Mouse (Mus musculus) midbrain, embryonic 13.5 days (tissue): ENCODE data around the gene Anxa1. TPM values are rescaled to one million over a fixed set of nuclear protein-coding genes. Genes with fewer than 3 reads are reported as not detected.

ENCODE experiments used
- ATAC-seq: fragments of 200-750 bp; cut with Nextera tagmentation; 2 replicates; pipeline ENCODE4 v1.8.0; 2017; ENCODE audit warnings: mild to moderate bottlenecking, moderate TSS enrichment, moderate library complexity
- H3K27ac ChIP-seq: fragments of 300-500 bp; sonication (generic); 2 replicates; pipeline ENCODE4 v1.5.1; 2015; ENCODE audit warnings: inconsistent platforms, mild to moderate bottlenecking, moderate library complexity
- H3K27me3 ChIP-seq: fragments of 300-500 bp; sonication (generic); 2 replicates; pipeline ENCODE4 v1.6.1; 2015; ENCODE audit warnings: mild to moderate bottlenecking, inconsistent platforms
- H3K36me3 ChIP-seq: fragments of 300-500 bp; sonication (generic); 2 replicates; pipeline ENCODE4 v1.6.1; 2015; ENCODE audit warnings: mild to moderate bottlenecking, inconsistent platforms
- H3K4me1 ChIP-seq: fragments of 300-500 bp; sonication (generic); replicated peaks from 2 replicates; pipeline ENCODE4 v1.6.1; 2015; ENCODE audit warnings: inconsistent platforms
- H3K4me2 ChIP-seq: fragments of 300-500 bp; sonication (generic); replicated peaks from 2 replicates; pipeline ENCODE4 v1.6.1; 2015; ENCODE audit warnings: moderate library complexity, mild to moderate bottlenecking, inconsistent platforms
- H3K4me3 ChIP-seq: fragments of 300-500 bp; sonication (generic); replicated peaks from 2 replicates; pipeline ENCODE4 v1.5.1; 2015; ENCODE audit warnings: mild to moderate bottlenecking, inconsistent platforms
- H3K9ac ChIP-seq: fragments of 300-500 bp; sonication (generic); replicated peaks from 2 replicates; pipeline ENCODE4 v1.6.1; 2015; ENCODE audit warnings: mild to moderate bottlenecking, inconsistent platforms
- H3K9me3 ChIP-seq: fragments of 300-500 bp; sonication (generic); 2 replicates; pipeline ENCODE4 v1.6.1; 2016; ENCODE audit warnings: mild to moderate bottlenecking, inconsistent platforms
- WGBS: fragments of 180-500 bp; shearing (Covaris S2); methylation state at CpG from one replicate; pipeline ENCODE4 v1.1.7; 2015; 5-methylcytosine and 5-hydroxymethylcytosine counted together
- polyA plus RNA-seq: library from polyadenylated mRNA; unstranded; fragments of >200 nt; fragmentation: Nextera tagmentation; extraction: Ambion mirVana; gene quantifications from 2 replicates; pipeline ENCODE4 v1.2.1, GENCODE M21; 2015

Anxa1 gene
- polyA plus RNA-seq, result 3.0 and 5.6 TPM in 2 replicates

DNA sequence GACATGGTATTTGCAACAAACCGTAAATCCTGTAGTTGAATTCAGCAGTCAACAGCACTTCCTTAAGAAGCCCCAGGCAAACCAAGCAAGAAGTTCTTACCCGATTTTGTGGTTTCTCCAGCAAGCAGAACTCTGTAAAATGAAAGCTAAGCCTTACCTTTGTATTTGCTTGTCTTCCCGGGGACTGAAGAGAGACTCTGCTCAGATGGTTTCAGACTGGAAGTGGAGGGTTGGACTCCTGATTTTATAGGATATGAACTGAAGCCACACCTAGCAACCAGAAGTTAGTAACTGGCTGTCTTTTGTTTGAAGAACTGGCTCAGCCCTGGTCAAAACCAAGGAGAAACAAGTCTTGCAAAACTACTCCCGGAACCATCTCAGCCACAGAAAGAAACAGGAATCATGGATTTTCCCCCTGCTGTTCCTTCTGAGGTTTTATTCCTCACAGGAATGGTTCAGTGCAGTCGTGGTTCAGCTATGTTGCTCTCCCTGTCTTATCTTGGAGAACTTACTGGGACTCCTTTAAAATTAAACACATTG lies at the start of gene Anxa1:
Gene Anxa1 (minus strand): TSS at position 490 of the 540 bp plus-strand sequence.
- no peak within 1 kb of the TSS for H3K4me2 ChIP-seq
- H3K9ac ChIP-seq, result no peak within 1 kb of the TSS
- H3K27me3 ChIP-seq, result no peaks in the 10 kb centered on the region
- WGBS, result 76% methylated on average over 5 of the region's 5 CpGs
- no peaks in the 10 kb centered on the region for H3K36me3 ChIP-seq
- no peak within 1 kb of the TSS for H3K4me3 ChIP-seq
- H3K27ac ChIP-seq, result no peak within 1 kb of the TSS
- 0 out of 2 replicates have a peak, but pooled peaks cover 3% of the 10 kb centered on the region for H3K9me3 ChIP-seq
- no peak for ATAC-seq
- H3K4me1 ChIP-seq, result no peaks in the 10 kb centered on the region

DNA sequence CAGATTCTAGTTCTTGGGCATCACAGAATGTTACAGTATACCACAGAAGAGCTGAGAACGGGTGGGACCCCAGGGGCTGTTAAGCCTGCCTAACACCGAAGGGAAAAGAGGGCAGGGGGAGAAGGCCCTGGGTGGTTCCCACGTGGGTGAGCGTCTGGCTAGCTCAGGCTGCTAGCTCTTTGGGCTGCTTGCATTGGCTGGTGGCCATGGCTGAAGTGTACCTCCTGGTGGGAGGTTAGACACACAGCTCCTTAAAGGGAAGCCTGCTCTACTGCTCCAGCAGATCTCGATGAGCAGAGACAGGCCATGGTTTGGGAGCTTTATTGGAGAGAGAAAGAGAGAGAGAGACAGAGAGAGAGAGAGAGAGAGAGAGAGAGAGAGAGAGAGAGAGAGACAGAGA lies 46.3 kb upstream of the Anxa1 start:
- Histone ChIP-seq H3K4me1 (no peaks in the 10 kb centered on the region), H3K27me3 (no peaks in the 10 kb centered on the region), H3K9me3 (no peaks in the 10 kb centered on the region), H3K27ac (no peak overlapping the region), H3K36me3 (no peaks in the 10 kb centered on the region), H3K4me3 (no peak overlapping the region), H3K9ac (no peak overlapping the region), H3K4me2 (no peak overlapping the region)
- 58% methylated on average over 5 of the region's 5 CpGs for WGBS
- ATAC-seq, result no peak

DNA sequence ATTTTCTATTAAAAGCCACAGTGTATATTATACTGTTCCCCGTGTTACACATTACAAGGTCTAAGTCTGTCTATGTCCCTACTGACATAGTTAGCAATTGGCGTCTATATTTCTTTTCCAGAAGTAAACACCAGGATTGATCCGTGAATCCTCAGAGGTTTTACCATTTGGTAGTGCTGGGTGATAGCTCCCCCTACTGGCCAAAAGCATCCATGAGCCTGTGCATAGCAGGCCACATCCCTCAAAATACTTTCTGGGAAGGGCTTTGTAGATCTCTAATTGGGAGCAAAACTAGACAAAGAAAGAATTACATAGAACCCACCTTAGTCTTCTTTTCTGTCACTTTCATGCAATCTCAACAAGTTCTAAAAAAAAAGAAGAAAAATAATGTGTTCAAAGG lies 43.8 kb upstream of the Anxa1 start:
- H3K4me3 ChIP-seq, result no peak overlapping the region
- H3K4me2 ChIP-seq, result no peak overlapping the region
- H3K9ac ChIP-seq, result no peak overlapping the region
- H3K27me3 ChIP-seq, result no peaks in the 10 kb centered on the region
- 15% methylated on average over 3 of the region's 3 CpGs for WGBS
- H3K36me3 ChIP-seq, result no peaks in the 10 kb centered on the region
- no peaks in the 10 kb centered on the region for H3K9me3 ChIP-seq
- no peak overlapping the region for H3K27ac ChIP-seq
- no peak for ATAC-seq
- no peaks in the 10 kb centered on the region for H3K4me1 ChIP-seq

- H3K27ac ChIP-seq, result no peak overlapping the region
- ATAC-seq, result no peak
- H3K9ac ChIP-seq, result no peak overlapping the region
- WGBS, result 87% methylated on average over 5 of the region's 5 CpGs
- no peaks in the 10 kb centered on the region for H3K27me3 ChIP-seq
- H3K9me3 ChIP-seq, result no peaks in the 10 kb centered on the region
- no peaks in the 10 kb centered on the region for H3K4me1 ChIP-seq
- no peak overlapping the region for H3K4me3 ChIP-seq
- no peaks in the 10 kb centered on the region for H3K36me3 ChIP-seq
- H3K4me2 ChIP-seq, result no peak overlapping the region
Observed at GRCm38 (mm10) chr19:20433966-20434365, 43.2 kb upstream of the Anxa1 start.

DNA sequence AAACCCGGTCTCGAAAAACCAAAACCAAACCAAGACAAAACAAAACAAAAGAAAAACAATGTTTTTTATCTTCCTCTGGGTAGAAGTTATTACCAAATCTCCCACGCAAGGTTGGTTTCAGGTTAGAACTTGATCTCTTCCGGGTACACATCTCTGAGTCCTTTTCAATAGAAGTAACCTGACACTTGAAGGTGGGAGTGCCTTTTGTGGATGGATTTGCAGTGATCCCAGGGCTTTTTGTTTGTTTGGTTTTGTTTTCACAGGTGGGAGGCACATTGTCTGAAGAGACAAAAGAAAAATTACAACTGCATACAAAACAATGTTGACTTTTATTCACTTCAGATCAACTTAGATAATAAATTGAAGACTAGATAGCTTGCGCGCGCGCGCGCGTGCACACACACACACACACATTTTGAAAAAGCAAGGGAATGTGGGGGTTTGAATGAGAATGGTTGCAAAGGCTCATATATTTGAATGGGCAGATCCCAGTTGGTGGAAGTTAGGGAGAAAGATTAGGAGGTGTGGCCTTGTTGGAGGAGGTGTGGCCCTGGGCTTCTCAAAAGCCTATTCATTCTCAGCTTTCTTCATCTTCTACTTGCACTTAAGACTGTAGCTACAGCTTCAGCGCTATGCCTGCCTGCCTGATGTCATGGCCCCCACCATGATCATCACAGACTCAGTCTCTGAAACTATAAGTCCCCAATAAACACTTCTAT lies 35.9 kb upstream of the Anxa1 start:
- WGBS, result 60% methylated on average over 12 of the region's 12 CpGs
- no peaks in the 10 kb centered on the region for H3K36me3 ChIP-seq
- no peak overlapping the region for H3K27ac ChIP-seq
- H3K27me3 ChIP-seq, result no peaks in the 10 kb centered on the region
- no peak overlapping the region for H3K4me2 ChIP-seq
- no peak for ATAC-seq
- H3K9ac ChIP-seq, result no peak overlapping the region
- H3K4me1 ChIP-seq, result no peaks in the 10 kb centered on the region
- no peaks in the 10 kb centered on the region for H3K9me3 ChIP-seq
- H3K4me3 ChIP-seq, result no peak overlapping the region

GRCm38 (mm10) chr19:20411276-20411675 lies 20.5 kb upstream of the Anxa1 start:
- H3K4me1 ChIP-seq, result no peaks in the 10 kb centered on the region
- no peak for ATAC-seq
- WGBS, result 78% methylated on average over 3 of the region's 3 CpGs

DNA sequence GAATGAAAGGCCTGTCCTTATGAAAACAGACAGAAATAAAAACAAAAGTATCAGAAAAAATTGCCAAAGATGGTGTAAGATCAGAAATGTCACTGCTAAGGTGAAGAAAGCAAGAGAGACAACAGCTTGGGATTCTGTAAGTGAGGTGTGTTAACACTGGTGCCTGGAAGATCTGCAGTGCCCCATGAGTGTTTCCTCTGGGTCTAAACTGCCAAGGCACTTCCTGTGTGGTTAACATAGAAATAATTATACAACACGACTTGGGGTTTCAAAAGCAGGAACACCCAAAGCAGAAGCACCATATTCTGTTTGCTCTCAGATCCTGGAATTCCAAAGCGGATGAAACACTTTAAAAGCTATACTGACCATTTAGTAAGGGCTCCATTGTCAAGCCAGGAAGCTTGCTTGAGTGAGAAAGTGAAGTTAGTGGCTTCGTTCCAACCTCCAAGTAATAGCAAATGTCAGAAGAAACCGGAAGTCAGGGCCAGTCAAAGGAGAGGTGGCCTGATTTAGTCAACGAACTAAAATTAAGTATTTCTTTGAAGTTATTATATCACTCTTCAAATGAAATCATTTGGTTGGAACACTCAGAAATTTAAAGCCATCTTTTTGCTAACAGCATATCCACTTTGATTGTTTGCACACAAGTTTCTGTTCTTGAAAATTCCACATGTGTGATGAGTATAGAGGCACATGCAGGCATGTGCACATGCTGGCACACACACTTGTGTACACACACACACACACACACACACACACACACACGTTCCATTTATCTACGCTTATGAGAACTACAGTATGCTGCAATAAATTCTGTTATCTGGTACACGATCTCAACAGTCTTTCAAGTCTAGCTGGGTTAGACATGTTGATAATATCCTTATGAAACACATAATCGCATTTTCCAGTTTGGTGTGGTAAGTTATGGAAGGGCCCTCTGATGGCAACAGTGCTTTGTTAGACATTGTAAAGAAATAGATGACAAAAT lies 19.1 kb upstream of the Anxa1 start:
- Histone ChIP-seq H3K4me3 (no peak overlapping the region), H3K4me2 (no peak overlapping the region), H3K9me3 (no peaks in the 10 kb centered on the region), H3K9ac (no peak overlapping the region), H3K27ac (no peak overlapping the region), H3K27me3 (no peaks in the 10 kb centered on the region), H3K36me3 (no peaks in the 10 kb centered on the region), H3K4me1 (no peaks in the 10 kb centered on the region)
- WGBS, result 85% methylated on average over 9 of the region's 9 CpGs
- no peak for ATAC-seq

More at GRCm38 (mm10) chr19:20411276-20411675, 20.5 kb upstream of the Anxa1 start:
- Histone ChIP-seq H3K9me3 (no peaks in the 10 kb centered on the region), H3K4me2 (no peak overlapping the region), H3K27ac (no peak overlapping the region), H3K36me3 (no peaks in the 10 kb centered on the region), H3K9ac (no peak overlapping the region), H3K27me3 (no peaks in the 10 kb centered on the region), H3K4me3 (no peak overlapping the region)

DNA sequence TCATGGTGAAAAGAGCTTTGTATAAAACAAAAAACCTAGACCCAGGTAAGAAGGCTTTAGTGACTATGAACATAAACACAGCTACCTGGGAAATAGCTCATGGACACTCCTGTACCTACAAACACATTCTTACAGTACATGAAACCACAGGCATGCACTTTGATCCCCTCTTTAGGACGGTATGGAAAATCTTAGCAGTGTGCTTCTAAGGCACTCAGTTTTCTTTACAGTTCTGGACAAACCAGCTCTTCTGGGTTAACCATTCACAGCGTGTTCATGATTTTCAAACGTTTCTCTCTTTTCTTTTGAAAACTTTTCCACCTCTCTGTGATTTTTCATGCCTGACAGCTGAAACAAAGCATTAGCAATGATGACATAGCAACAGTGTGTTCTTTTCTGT lies 15.7 kb upstream of the Anxa1 start:
- ATAC-seq, result no peak
- Histone ChIP-seq H3K4me1 (no peaks in the 10 kb centered on the region), H3K27ac (no peak overlapping the region), H3K27me3 (no peaks in the 10 kb centered on the region), H3K9ac (no peak overlapping the region), H3K36me3 (no peaks in the 10 kb centered on the region), H3K9me3 (no peaks in the 10 kb centered on the region), H3K4me2 (no peak overlapping the region), H3K4me3 (no peak overlapping the region)
- WGBS, result 57% methylated on average over 3 of the region's 3 CpGs

GRCm38 (mm10) chr19:20405015-20405414 lies 14.3 kb upstream of the Anxa1 start:
- no peak overlapping the region for H3K27ac ChIP-seq
- no peaks in the 10 kb centered on the region for H3K9me3 ChIP-seq
- H3K9ac ChIP-seq, result no peak overlapping the region
- no peak overlapping the region for H3K4me3 ChIP-seq
- H3K4me1 ChIP-seq, result no peaks in the 10 kb centered on the region
- H3K36me3 ChIP-seq, result no peaks in the 10 kb centered on the region
- no peak overlapping the region for H3K4me2 ChIP-seq
- 86% methylated on average over 4 of the region's 4 CpGs for whole genome bisulfite sequencing
- no peaks in the 10 kb centered on the region for H3K27me3 ChIP-seq
- ATAC-seq, result no peak

- H3K4me1 ChIP-seq, result no peaks in the 10 kb centered on the region
- H3K4me3 ChIP-seq, result no peak overlapping the region
- no peak overlapping the region for H3K27ac ChIP-seq
- no peak overlapping the region for H3K4me2 ChIP-seq
- WGBS, result 87% methylated on average over 3 of the region's 3 CpGs
- no peaks in the 10 kb centered on the region for H3K36me3 ChIP-seq
- H3K9ac ChIP-seq, result no peak overlapping the region
- no peaks in the 10 kb centered on the region for H3K9me3 ChIP-seq
- no peaks in the 10 kb centered on the region for H3K27me3 ChIP-seq
- ATAC-seq, result no peak
Observed at GRCm38 (mm10) chr19:20403740-20404139, 13.0 kb upstream of the Anxa1 start.

DNA sequence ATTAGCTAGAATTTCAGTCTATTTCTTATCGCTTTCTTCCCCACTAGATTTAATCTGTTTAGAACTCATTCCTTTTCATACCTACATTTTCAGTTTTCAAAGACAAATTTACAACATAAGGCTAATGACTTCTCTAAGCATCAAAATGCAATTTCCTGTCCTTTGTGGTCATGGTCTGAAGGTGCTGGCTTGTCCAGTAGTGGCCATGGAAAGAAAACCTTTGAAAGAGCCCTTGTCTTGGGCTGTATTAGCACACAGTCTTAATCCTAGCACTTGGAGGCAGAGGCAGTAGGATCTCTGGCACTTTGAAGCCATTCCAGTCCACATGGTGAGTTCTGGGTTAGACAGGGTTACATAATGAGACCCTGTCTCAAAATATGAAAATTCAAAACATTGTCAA lies 12.5 kb upstream of the Anxa1 start:
- WGBS, result 95% methylated on average over 1 of the region's 1 CpGs

More for the DNA sequence above, 12.5 kb upstream of the Anxa1 start:
- Histone ChIP-seq H3K27ac (no peak overlapping the region), H3K36me3 (no peaks in the 10 kb centered on the region), H3K9me3 (no peaks in the 10 kb centered on the region), H3K27me3 (no peaks in the 10 kb centered on the region), H3K4me3 (no peak overlapping the region), H3K9ac (no peak overlapping the region), H3K4me1 (no peaks in the 10 kb centered on the region), H3K4me2 (no peak overlapping the region)
- no peak for ATAC-seq
